Mouse (Mus musculus): ENCODE measurements around the gene Duoxa1.

GRCm38 (mm10) chr2:122354191-122354929, 40.8 kb upstream of the Duoxa1 start:
- TF ChIP-seq JUND (IDR thresholded peaks at IDR 0.05; ENCODE audit: low read depth, low read length), result no peak
- TF ChIP-seq EP300 (IDR thresholded peaks at IDR 0.05; ENCODE audit: low read depth in 1 of 2, low read length in 2 of 2), result no peak
- TF ChIP-seq TAL1 (IDR thresholded peaks at IDR 0.05; ENCODE audit: low read length), result no peak
- no peak for TF ChIP-seq MEF2A (IDR thresholded peaks at IDR 0.05; ENCODE audit: extremely low read depth, insufficient replicate concordance, low read depth, low read length, poor library complexity, severe bottlenecking)
- no peak for TF ChIP-seq CTCF (IDR thresholded peaks at IDR 0.05 in 2 of 3, conservative IDR thresholded peaks at IDR 0.05 in 1 of 3; ENCODE audit: control insufficient read depth in 1 of 3, insufficient read depth in 1 of 3, low read depth in 2 of 3, low read length in 3 of 3, poor library complexity in 1 of 3, severe bottlenecking in 1 of 3)
- TF ChIP-seq GATA1 (IDR thresholded peaks at IDR 0.05; ENCODE audit: low read depth, low read length), result no peak
- no peak for TF ChIP-seq ZNF384 (IDR thresholded peaks at IDR 0.05; ENCODE audit: low read depth, low read length)
- no peak for TF ChIP-seq MXI1 (IDR thresholded peaks at IDR 0.05; ENCODE audit: low read depth, low read length)
- TF ChIP-seq USF2 (IDR thresholded peaks at IDR 0.05; ENCODE audit: borderline replicate concordance in 1 of 2, insufficient read depth in 1 of 2, low read depth in 1 of 2, low read length in 2 of 2), result no peak
- TF ChIP-seq ETS1 (IDR thresholded peaks at IDR 0.05; ENCODE audit: low read depth, low read length), result no peak
- no peak for TF ChIP-seq MYB (IDR thresholded peaks at IDR 0.05; ENCODE audit: low read depth, low read length)
- no peak for TF ChIP-seq ZKSCAN1 (IDR thresholded peaks at IDR 0.05; ENCODE audit: low read depth, low read length)
- TF ChIP-seq SIN3A (IDR thresholded peaks at IDR 0.05; ENCODE audit: low read length), result no peak

Measured in MEL (cell line).